Mouse (Mus musculus): ENCODE measurements around the gene Hspg2. TPM values are rescaled to one million over a fixed set of nuclear protein-coding genes. Genes with fewer than 3 reads are reported as not detected.

Gene Hspg2
- total RNA-seq, 2 experiments from 2014 or later: 84.4 to 94.7 TPM

- intact Hi-C loops (cut with DNase I): loop anchor here (5.0 kb wide), 1 partner anchor 34 kb away; no protein-coding TSS in a partner anchor
- DNase-seq: no peak
Measured at GRCm38 (mm10) chr4:137458310-137458709, 10.3 kb upstream of the Hspg2 start.

DNA sequence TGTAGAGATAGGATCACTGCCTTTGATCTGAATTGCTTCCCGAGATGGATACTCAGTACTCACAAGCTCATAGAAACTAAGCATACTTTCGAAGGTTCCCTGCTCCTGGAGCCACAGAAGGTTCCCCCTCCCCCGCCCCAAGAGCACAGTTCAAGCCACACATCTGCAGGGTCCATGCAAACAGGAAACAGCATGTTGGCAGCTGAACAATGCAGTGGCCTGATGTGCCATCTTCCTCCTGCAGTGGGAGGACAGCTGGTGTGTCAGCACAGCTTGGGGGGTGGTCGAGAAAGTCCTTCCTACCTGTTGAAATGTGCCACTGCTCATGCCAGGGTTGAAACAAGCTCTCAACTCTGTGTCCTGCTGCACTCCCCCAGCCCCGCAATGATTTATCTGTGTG is 9.7 kb upstream of the Hspg2 start:
- intact Hi-C loops (cut with DNase I): loop anchor here (5.0 kb wide), 1 partner anchor 33 kb away; no protein-coding TSS in a partner anchor
- DNase-seq: no peak

GRCm38 (mm10) chr4:137460676-137461075 is 7.9 kb upstream of the Hspg2 start:
- no peak for DNase-seq
- intact Hi-C loops (cut with DNase I): no loop called here

DNA sequence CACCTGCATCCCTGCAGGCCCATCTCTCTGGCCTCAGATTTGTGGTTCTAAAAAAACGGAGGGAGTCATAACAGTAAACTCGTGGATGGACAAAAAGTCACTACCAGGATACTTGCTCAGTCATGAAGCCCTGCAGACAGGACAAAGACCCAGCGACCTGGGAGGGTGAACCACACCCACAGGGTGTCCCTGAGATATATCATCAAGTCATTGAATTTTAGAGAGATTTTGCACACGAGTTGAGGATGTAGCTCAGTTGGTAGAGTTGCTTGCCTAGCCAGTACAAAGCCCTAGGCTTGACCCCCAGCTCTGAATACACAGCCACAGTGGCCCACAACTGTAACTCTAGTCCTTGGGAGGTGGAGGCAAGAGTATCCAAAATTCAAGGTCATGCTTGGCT is 7.4 kb upstream of the Hspg2 start:
- no peak for DNase-seq
- intact Hi-C loops (cut with DNase I): no loop called here

DNA sequence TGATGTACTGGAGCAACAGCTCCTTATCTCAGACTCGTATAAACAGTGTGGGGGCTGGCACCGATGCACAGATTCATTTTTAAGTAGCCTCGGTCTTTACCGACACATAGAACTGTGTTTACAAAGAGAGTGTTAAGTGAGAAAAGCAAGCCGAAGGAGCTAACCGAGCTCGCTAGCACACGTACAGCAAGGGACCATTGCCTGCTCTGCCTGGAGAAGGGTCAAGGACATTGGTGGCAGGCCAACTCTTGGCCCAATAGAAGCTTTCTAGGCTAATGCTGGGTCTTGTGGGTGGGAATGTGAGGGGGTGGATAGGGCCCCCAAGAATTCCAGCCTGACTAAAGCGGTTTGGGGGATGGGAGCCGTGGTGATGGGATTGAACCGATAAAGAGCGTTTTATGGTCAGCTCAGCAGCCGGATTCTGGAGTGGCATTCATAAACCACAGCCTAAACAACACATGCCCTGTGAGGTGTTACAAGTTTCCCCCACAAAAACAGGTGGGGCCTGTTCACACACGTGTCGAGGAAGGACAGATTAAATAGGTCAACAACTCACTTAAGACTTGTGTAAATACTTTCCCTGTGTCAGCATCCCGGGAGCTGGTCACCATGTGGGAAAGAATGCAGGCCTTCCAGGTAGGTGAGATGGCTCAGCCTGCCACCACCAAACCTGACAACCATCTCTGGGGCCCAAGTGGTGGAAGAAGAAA is 6.4 kb upstream of the Hspg2 start:
- no peak for DNase-seq
- intact Hi-C loops (cut with DNase I): no loop called here

DNA sequence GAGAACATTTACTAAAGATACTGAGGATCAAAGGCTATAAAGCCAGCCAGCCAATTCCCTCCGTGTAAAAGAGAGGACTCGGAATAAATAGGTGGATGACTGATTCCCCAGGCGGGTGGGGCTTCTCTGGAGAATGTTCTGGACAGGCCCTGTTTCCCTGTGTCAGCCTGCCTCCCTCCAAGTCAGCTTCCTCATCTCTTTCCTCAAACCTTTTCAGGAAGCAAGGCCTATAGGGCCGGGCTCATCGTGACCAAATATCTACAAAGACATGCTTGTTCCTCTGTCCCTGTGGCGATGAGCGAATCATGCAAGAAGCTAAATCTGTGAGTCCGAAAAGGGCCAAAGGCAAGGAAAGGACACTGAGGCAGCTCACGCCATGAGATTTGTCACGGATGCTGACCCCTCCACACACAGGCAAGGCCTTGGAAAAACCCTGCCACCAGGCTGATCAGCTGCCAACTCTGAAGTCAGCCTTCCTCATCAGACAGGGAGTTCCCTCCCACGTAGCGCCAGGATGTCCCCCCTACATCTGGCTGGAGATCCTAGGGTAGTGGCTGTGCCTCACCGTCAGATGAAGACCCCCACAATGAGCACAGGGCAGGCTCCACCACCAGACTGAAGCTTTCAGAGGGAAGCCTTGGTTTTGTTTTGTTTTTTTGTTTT is 3.3 kb upstream of the Hspg2 start:
- peak; percentile 26 to 36 for DNase-seq
- intact Hi-C loops (cut with DNase I): no loop called here

- intact Hi-C loops (cut with DNase I): no loop called here
- peak in 1 of 2 experiments; percentile 36 for DNase-seq
Measured at GRCm38 (mm10) chr4:137466991-137467390, 1.6 kb upstream of the Hspg2 start.

GRCm38 (mm10) chr4:137467525-137467924 is 1.0 kb upstream of the Hspg2 start:
- intact Hi-C loops (cut with DNase I): no loop called here
- no peak for DNase-seq

GRCm38 (mm10) chr4:137469081-137469844 is 694 bp downstream of the Hspg2 start:
- intact Hi-C loops (cut with DNase I): no loop called here
- peak in 1 of 2 experiments; percentile 27 for DNase-seq

GRCm38 (mm10) chr4:137469845-137470692 is 1.5 kb downstream of the Hspg2 start:
- intact Hi-C loops (cut with DNase I): no loop called here
- peak in 1 of 2 experiments; percentile 18 for DNase-seq

DNA sequence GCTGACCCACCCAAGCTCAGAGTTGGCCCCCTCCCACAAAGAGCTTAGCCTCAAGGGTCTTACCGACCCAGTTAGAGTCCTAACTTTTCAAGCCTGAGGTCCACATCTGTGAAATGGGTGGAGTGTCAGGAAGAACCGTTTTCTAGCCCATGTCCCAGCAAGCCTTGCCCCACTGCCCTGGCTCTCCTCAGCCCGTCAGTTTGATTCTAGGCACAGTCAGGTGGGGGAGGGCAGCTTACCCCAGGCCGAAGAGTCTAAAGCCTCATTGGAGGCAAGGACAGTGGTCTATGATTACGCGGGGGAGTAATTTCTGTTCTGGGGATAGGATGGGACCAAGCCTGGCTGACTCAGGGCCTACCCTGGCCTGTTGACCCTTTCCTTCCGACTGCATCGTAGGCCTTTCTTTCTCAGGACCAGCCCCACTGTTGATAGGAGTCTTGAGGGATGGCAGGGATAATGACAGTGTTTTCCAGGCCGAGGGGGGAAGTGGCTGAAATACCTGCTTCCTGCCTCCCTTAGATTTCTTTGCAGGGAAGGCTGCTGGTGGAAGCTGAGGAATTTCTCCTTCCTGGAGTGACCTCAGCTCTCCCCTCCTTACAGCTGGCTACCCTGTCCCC is 2.2 kb downstream of the Hspg2 start:
- intact Hi-C loops (cut with DNase I): no loop called here

GRCm38 (mm10) chr4:137471326-137471725 is 2.8 kb downstream of the Hspg2 start:
- intact Hi-C loops (cut with DNase I): no loop called here
- DNase-seq: peak in 1 of 2 experiments; percentile 7

More for the DNA sequence above, 2.2 kb downstream of the Hspg2 start:
- peak in 1 of 2 experiments; percentile 2 for DNase-seq

- intact Hi-C loops (cut with DNase I): no loop called here
- DNase-seq: peak in 1 of 2 experiments; percentile 2
Measured at GRCm38 (mm10) chr4:137473240-137473639, 4.7 kb downstream of the Hspg2 start.

- intact Hi-C loops (cut with DNase I): no loop called here
- DNase-seq: peak; percentile 48 to 50
Measured at GRCm38 (mm10) chr4:137473701-137474388, 5.3 kb downstream of the Hspg2 start.

DNA sequence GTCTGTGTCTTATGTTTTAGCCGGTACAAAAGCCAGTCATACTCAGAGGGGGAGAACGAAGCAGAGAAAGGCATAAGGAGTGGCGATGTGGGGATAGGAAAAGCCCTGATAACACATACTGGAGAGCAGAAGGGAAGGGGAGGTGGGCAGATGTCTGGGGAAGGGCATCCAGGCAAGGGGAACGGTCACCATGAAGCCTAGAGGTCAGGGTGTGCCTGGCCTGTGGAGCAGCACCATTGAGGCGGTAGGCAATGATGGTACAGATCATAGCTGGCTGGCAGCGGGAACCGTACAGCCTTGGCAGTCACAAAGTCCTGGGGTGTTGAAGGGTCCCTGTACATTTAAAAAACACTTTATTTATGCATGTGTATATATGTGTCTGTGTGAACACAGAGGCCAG is 6.1 kb downstream of the Hspg2 start:
- DNase-seq: peak in 1 of 2 experiments; percentile 2
- intact Hi-C loops (cut with DNase I): no loop called here

DNA sequence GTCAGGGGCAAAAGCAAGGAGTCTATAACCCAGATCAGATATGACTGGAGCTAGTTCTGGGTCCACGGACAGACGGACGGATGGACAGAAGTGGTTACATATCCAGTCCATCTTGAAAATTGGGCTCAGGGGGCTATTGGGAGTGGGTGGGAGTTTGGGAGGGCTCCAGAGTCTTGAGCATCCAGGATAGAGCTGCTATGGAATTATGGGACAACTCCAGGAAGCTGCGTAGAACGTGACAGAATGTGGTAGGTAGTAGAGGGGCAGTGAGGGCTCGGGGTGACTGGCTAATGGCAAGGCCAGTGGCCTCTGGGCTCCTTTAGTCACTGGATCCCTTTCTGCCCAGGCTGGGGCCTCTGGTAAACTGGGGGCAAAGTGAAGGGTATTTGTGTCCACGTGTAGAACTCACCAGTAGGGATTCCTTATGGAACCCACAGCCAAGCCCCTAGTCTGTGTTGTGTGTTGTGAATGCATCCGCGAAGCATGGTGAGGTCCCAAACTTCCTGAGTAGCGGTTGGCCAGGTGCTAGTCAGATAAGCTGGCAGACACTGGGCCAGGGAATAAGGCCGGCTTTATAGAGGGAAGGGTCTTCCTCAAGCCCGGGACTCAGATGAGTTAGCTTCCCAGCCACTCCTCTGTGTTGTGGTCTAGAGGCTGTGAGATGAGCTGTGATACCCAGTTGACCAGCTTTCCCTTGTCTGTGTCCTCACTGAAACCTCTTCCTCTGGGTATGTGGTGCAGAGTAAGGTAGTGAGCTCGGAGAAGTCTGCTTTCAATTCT is 6.9 kb downstream of the Hspg2 start:
- intact Hi-C loops (cut with DNase I): no loop called here
- DNase-seq: peak in 1 of 2 experiments; percentile 3

GRCm38 (mm10) chr4:137476065-137476760 is 7.6 kb downstream of the Hspg2 start:
- intact Hi-C loops (cut with DNase I): no loop called here
- DNase-seq: peak; percentile 78 to 84

DNA sequence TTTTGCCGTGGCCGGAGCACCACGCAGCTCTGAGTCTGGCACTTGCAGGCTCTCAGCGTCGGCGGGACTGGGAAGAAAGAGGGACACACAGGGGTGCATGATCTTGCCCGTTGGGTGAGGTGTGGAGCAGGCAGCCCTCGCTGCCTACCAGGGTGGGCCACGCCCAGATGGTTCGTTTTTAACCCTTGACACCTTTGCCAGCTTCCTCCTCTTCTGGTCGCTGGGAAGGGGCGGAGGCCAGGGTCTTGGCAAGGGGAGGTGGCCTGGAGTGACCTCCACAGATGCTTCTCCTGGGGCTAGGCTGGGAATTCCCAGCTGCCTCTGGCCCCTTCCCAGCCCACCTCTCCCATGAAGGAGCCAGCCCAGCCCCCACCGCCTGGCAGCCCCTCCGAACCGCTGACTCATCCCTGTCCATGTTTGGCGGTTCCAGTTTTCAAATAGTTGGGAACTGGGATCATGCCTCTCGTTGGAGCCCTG is 8.2 kb downstream of the Hspg2 start:
- intact Hi-C loops (cut with DNase I): no loop called here
- peak; percentile 82 to 83 for DNase-seq

Measured in gastrocnemius, postnatal 36 days (tissue).